Mouse (Mus musculus) thymus, adult 18-20 months (tissue): ENCODE measurements around the gene Fgfr2.
"Not testable (repeated sequence)": the region's sequence is repeated elsewhere in the genome, so short reads cannot be mapped to it uniquely, and the experiment has no call there.

Source experiments
- DNase-seq, 2 experiments: peaks; one replicate each; pipeline ENCODE4 v3.0.0; 2022; ENCODE audit warnings: mixed read lengths in 2 of 2

The Fgfr2 gene

GRCm38 (mm10) chr7:132477753-132478152 lies 645.4 kb downstream of the Fgfr2 start:
- no peak for DNase-seq

DNA sequence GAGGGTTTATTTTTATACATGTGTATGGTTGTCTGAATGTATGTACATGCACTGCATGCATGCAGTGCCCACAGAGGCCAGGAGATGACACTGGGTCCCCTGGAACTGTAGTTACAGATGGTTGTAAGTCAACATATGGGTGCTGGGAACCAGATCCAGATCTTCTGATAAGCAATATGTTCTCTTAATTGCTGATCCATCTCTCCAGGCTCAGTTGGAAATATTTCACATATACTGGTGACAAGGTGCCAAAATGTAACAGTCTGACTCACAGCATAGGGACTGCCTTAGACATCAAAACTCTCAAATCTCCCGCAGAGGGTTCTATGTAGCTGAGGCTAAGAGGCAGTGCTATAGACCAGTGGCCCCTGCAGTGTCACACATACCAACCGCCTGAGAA lies 646.7 kb downstream of the Fgfr2 start:
- DNase-seq = no peak

DNA sequence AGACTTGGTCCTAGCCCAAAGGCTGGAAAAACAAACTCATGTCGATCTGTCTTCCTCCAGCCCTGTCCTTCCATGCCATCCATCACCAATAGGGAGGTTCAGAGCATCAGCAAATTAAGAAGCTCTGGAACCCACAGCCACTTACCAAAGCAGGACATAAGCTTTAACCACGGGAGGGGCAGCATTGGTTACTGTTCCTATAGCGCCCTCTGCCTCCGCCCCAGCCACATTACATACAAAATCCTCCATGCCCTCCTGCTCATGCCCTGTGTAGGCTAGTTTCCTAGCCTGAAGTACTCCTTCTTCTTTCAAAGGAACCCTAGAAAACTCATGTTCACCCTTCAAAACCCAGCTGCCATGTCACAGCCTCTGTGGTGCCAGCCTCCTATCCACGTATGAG lies 648.1 kb downstream of the Fgfr2 start:
- DNase-seq = peak; percentile 8 to 15

DNA sequence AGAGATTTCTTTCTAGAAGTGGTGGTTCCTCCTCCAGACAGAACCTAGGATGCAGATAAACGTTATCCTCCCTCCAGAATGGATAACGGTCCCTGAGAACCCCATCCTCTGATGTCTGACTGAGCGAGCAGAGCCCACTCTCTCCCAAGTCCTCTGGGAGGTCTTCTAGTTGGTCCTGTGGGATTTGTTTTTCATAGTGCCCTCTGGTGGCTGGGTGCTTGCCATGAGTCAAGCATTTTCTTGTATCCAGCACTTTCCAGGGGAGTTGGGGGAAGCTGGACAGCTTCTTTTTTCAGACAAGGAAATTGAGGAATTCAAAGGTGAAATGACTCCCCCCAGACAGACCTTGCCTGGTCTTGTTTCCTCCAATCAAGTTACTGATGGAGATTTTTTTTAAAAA lies 651.8 kb downstream of the Fgfr2 start:
- DNase-seq = no peak

DNA sequence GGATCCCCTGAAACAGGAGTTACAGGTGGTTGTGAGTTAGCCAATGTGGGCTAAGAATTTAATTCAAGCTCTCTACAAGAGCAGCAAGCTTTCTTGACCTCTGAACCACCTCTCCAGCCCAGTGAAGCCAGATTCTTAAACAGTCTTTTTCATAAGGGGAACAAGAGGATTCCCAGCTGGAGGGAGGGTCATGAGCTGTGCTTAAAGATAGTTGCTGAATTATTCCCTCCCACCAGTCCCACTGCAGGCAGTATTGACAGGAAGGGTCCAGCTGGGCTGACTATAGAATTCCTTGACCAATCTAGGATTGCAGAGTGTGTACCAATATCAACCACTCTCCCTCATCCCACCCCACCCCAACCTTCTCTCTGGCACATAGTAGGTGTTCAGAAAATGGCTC lies 654.8 kb downstream of the Fgfr2 start:
- DNase-seq = no peak

DNA sequence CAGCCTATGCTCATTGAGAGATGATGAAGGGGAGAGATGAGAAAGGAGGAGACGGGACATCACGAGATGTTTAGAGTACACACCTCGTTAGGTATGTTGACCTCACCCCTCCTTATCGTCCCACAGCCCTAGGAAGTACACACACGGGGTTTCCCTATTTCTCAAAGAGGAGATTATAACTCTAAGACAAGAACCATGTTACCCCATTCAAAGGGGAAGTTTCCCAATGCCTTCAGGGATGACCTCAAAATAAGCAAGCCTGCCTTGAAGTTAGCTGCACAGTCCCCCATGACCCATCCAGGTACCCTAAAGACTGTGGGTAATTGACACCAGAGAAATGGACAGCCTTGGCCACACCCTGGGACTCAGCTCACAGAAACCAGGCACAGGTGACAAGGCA lies 657.3 kb downstream of the Fgfr2 start:
- no peak for DNase-seq

DNA sequence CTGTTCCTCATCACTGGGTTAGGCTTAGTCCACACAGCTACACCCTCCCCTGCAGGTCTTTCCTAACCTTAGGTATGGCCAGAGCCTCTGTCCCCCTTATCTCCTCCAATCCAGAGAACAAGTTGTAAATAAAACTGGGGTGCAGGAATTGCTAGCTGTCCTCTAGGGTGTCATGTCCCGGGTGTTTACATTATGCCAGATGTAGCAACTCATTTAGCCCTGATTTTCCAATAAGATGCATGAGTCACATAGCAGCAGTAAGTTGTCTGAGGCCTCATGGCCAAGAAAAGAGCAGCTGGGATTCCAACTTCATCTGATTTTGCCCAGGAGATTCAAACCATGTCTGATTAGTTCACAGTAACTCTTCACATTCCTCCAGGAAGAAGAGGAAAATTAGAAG lies 658.3 kb downstream of the Fgfr2 start:
- no peak for DNase-seq

GRCm38 (mm10) chr7:132458493-132458892 lies 664.7 kb downstream of the Fgfr2 start:
- no peak for DNase-seq

DNA sequence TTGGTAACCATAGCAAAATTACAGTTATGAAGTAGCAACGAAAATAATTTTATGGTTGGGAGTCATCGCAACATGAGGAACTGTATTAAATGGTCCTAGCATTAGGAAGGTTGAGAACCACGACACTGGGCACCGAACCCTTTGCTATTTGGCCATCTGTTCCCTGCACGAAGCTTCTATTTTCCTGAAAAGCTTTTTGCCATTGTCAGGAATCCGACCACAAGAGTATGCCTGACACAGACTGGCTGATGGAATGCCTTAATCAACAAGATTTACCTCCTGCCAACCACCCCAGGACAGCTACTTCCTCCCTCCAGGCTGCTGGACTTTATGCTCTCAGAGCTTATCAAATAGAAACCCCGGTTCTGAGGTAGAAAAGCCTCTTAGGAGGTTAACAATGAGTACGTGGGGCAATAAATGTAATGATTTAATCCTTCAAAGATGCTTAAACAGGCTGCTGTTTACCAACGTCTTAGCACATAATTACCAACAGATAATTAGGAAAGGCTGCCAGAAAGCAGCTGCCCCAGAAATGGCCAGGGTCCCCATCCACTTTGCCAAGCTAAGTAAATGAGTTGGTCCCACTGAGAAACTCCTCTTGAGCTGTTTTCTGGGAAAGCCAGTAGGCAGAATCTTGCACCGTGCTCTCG lies 668.0 kb downstream of the Fgfr2 start:
- no peak for DNase-seq

DNA sequence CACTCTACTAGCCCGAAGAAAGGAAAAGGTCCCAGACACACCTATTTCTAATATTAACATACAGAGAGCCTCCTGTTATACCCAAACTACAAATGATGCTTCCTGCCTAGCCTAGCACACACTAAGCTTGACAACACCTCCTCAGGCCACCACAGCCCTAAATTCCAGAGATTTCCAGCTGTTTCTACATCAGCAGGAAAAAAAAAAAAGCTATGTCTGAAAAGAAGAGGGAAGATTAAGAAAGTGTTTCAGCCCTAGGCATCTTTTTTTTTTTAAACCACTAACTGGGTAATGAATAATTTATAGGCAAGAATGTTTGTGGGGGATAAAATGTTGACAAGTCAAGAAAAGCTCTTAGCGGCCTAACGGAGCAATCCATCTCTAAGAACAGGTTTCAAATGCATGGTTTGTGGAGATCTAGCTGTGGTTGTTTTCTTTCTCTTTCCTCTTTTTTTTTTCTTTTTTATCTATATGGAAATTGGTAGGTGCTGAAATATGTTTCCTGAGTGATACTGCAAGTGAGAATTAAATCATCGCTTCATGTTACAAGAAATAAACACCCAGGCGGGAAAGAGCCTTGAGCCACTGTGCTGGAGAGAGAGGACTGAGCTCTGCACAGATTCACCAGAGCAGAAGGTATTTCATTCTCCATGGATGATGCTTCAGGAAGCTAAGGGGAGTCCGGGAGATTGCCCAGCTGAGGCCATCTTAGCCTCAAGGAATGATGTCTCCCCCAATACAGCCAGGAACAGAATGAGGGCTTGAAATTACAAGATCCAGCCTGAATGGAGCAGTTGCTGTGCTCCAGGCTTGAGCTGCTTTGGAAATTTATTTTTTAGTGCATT lies 673.0 kb downstream of the Fgfr2 start:
- no peak for DNase-seq

- no peak for DNase-seq
Measured at GRCm38 (mm10) chr7:132448511-132449154, 674.5 kb downstream of the Fgfr2 start.

DNA sequence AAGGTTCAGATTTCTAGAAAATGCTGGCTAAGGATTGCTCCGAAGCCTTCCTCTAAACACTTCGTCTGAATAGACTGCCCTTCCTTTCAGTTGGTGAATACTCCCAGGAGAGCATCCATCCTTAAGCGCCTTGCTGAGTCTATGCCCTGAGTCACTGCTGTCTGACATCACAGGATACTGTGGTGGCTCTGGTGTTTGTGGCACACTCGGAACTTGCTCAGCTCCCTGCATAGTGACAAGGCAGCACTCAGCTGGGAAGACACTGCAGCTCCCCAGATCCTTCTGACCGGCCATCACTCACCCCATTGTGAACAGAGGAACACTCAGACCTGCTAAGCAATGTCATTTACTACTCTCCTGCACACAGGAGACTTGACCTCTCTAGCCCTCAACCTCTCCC lies 675.6 kb downstream of the Fgfr2 start:
- no peak for DNase-seq

- DNase-seq = no peak
Measured at GRCm38 (mm10) chr7:132446841-132447240, 676.3 kb downstream of the Fgfr2 start.

DNA sequence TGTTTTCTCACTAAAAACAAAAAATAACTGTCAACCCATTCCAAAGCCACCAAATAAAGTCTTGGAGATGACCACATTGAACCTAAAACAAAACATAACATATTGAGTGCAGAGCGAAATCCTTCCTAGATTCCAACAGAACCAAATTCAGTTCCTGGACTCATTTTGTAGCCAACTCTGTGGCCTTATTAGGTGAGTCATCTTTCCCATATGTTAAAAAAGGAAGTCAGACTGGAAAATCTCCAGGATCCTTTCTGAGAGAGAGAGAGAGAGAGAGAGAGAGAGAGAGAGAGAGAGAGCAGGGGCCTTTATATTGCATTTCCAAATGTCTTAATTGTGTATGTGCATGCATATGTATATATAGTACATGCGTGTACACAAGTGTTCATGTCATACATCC lies 678.9 kb downstream of the Fgfr2 start:
- DNase-seq = no peak

DNA sequence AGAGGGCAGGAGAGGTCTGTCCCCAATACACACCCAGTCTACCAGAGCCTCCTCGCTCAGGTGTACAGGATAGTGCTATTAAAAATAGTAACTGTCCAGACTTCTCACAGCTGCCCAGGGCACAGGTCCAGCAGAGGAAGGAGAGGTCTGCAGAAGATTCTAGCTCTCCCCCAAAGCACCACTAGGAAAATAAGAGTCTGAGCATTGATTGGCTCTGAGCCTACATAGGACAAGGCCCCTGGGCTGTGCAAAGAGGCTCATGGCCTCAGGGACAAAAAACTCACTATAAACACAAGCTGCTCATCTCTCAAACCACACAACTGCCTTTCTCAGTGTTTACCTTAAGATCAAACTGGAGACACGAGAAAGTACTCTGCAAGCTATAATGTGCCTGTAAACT lies 679.4 kb downstream of the Fgfr2 start:
- DNase-seq = no peak

DNA sequence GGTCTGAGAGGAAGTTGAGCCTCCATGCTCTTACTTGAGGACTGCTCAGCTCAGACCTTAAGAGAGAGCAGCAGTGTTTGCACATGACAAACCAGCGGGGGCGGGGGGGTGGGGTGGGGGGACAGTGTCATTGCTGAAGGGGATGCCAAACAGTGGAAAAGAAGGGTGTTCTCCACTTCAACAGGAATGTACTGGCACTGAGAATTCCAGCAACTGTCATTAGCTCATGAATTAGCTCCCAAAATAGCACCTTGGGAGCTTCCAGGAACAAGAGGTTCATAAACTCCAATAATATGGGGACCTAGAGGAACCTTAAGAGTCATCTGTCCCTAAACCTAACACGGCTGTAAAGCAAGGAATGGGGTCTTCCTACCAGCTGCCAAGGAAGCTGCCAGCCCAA lies 680.0 kb downstream of the Fgfr2 start:
- DNase-seq = no peak

DNA sequence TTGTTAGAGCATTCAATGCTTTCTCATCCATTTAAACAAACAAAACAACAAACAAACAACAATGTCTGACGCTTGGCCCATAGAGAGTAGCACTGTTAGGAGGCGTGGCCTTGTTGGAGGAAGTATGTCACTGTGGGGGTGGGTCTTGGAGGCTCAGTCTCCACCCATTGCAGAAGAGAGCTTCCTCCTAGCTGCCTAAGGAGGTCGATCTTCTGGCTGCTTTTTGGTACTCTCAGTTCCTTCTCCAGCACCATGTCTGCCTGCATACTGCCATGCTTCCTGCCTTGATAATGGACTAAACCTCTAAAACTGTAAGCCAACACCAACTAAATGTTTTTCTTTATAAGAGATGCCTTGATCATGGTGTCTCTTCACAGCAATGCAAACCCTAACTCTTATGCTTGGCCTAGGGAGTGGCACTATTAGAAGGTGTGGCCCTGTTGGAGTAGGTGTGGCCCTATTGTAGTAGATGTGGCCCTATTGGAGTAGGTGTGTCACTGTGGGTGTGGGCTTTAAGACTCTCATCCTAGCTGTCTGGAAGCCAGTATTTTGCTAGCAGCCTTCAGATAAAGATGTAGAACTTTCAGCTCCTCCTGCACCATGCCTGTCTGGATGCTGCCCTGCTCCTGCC lies 680.9 kb downstream of the Fgfr2 start:
- DNase-seq = not testable (repeated sequence)

DNA sequence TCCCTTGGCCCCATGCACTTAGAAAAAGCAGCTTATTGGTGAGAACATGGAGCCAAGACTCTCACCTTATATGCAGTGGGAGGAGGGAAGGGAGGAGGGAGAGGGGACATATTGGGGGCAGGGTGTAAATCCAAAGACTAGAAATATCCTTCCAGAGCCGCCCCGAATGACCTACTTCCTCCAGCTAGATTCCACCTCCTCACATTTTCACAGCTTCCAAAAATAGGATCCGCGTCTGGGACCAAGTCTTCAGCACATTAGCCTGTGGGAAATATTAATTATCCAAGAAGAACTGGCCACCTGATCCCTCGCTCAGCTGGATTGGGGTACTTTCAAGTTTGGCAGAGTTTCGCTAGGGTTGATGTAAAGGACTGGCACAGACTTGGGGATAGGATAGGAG lies 683.2 kb downstream of the Fgfr2 start:
- DNase-seq = no peak

DNA sequence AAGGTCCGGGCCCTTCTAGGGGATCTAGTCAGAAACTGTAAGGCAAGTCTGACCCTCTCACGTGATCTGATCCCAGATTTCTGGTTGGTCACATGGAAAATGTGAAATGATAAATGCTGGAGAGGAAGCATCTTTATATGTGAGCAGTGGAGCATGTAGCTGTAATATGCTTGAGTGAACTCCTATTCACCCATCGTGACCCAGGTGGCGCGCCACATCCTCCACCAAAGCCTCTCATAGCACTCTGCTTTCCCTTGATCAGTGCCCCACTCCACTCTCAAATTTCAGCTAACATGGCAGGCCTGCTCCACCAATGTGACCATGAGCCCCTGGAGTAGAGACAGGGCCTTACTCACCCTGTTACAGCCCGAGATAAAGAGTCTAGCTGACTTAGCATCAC lies 685.1 kb downstream of the Fgfr2 start:
- DNase-seq = no peak

GRCm38 (mm10) chr7:132437431-132437830 lies 685.7 kb downstream of the Fgfr2 start:
- DNase-seq = no peak

GRCm38 (mm10) chr7:132435486-132436055 lies 687.6 kb downstream of the Fgfr2 start:
- no peak for DNase-seq

DNA sequence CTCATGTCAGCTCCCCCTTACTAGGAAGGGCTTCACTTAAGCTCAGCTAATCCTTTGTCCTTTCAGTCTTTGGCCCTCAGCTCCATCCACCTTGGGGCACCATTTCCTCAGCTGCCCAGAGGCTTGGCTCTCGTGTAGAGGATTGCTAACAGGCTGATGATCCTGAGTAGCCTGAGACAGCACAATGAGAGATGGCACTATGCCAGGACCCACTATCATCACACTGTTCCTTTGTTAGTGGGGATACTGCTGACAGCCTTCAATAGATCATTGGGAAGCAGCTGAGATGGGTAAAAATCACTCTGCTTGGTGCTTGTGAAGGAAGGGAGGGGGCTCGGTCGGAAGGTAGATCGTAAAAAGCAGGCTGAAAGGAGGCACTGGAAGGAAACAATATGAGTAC lies 693.8 kb downstream of the Fgfr2 start:
- no peak for DNase-seq

DNA sequence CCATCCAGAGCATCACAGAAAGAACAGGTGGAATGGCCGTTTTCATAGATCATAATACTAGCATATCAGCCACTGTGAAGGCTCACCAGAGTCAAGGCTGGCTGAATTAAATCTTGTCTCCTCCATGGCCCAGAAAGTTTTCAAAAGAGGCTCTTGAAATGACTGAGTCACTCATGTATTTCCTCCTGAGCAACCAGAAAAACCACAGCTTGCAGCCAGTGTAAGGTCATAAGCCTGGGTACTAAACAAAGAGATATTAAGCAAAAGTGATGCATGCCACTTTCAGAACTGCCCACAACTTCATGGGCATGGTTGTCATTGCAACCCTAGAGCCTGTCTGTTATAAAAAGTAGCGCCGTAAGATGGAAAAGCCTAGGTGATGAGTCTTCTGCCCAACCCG lies 694.8 kb downstream of the Fgfr2 start:
- DNase-seq = no peak
